Mouse (Mus musculus): ENCODE measurements around the gene Zfp53. TPM values are rescaled to one million over a fixed set of nuclear protein-coding genes. Genes with fewer than 3 reads are reported as not detected.

The Zfp53 gene
- 2.7 and 3.5 TPM in 2 replicates for polyA plus RNA-seq (2015; fragmentation: Nextera tagmentation; extraction: Ambion mirVana)

DNA sequence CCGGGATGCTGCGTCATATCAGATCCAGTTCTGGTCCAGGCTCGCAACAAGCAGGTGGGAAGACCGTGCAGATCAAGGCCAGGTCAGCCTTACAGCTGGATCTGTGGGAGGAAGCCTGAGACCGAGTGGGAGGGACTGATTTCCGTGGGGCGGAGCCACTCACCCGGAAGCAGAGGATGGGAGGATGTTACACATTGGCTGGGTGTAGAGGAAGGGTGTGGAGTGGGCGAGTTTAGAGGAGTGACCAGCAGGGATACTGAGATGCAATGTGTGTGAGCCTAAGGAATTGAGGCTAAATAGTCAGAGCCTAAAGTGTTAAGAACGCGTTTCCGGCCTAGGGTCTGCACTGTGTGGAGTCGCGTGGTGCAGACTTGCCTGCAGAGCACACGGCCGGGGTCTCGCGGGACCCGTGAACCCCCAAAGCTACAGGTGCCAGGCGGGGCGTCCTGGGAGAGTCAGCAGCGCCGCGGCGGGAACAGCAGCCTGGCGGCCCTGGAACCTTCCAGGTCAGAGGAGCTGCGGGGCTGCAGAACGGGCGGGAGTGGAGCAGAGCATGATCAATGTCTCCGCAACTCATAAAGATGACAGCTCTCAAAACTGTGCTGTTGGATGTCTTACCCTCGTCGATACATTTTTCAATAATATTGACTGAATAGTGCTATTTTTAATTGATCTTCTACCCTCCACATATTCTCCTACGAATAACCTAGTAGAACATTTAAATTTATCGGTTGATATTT, at the start of gene Zfp53:
Gene Zfp53, plus strand, starts transcription at position 239 of the 740 bp plus-strand sequence.
- Histone ChIP-seq H3K27ac (ENCODE audit: low read depth) (peak within 1 kb of the TSS; percentile 87), H3K9me3 (ENCODE audit: low read length) (no peaks in the 10 kb centered on the region)

DNA sequence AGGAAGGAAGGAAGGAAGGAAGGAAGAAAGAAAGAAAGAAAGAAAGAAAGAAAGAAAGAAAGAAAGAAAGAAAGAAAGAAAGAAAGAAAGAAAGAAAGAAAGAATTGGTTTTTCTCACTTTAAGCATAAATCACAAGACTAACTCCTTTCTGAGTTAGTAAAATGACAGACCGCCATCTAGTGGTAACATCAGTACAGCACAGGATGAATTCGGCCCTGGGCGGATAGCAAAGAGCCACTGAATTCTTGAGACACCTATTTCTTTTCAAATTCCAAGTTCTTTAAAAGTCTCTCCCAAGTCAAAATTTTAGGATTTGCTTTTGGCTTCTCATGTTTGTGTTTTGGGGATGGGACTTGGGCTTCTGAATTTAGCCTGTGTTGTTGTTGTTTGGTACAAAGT, 39.1 kb upstream of the Zfp53 start:
- TF ChIP-seq EP300 (IDR thresholded peaks at IDR 0.05; ENCODE audit: low read depth) = no peak
- peak; percentile 85 for TF ChIP-seq CTCF (IDR thresholded peaks at IDR 0.05; ENCODE audit: low read depth)
- no peaks in the 10 kb centered on the region for H3K27me3 ChIP-seq (ENCODE audit: insufficient read depth, low read length)
- peak overlapping the region; percentile 82 for H3K4me2 ChIP-seq (ENCODE audit: low read depth, low read length)
- peak overlapping the region; percentile 68 for H3K9ac ChIP-seq (replicated peaks)
- H3K9me3 ChIP-seq (ENCODE audit: low read length) = no peaks in the 10 kb centered on the region
- 1% methylated on average over 3 of the region's 3 CpGs for WGBS (ENCODE audit: insufficient replicate concordance)
- DNase-seq = peak; percentile 68
- H3K4me1 ChIP-seq (ENCODE audit: insufficient read depth) = peaks cover 4% of the 10 kb centered on the region; the same call in 1 of the 2 replicates
- peak; percentile 78 for ATAC-seq
- H3K27ac ChIP-seq (ENCODE audit: low read depth) = peak overlapping the region; percentile 85
- peak overlapping the region; percentile 65 for H3K4me3 ChIP-seq (ENCODE audit: low read depth, low read length)
- 0 out of 2 replicates have a peak, but pooled peaks cover 3% of the 10 kb centered on the region for H3K36me3 ChIP-seq (replicated peaks; ENCODE audit: insufficient read depth, low read length)

More for the DNA sequence above, at the start of gene Zfp53:
- Histone ChIP-seq H3K27me3 (ENCODE audit: insufficient read depth, low read length) (no peaks in the 10 kb centered on the region), H3K4me1 (ENCODE audit: insufficient read depth) (peaks cover 22% of the 10 kb centered on the region), H3K4me3 (ENCODE audit: low read depth, low read length) (peak within 1 kb of the TSS; percentile 89), H3K36me3 (replicated peaks; ENCODE audit: insufficient read depth, low read length) (no peaks in the 10 kb centered on the region; the same call in 1 of the 2 replicates), H3K4me2 (ENCODE audit: low read depth, low read length) (peak within 1 kb of the TSS; percentile 94), H3K9ac (replicated peaks) (peak within 1 kb of the TSS; percentile 81)
- peak; percentile 100 for ATAC-seq
- TF ChIP-seq EP300 (IDR thresholded peaks at IDR 0.05; ENCODE audit: low read depth) = no peak
- 0 out of 2 replicates have a peak, but pooled peaks have one; percentile 12 for TF ChIP-seq CTCF (IDR thresholded peaks at IDR 0.05; ENCODE audit: low read depth)
- WGBS (ENCODE audit: insufficient replicate concordance) = under 1% methylated on average over 34 of the region's 34 CpGs
- peak; percentile 89 for DNase-seq

DNA sequence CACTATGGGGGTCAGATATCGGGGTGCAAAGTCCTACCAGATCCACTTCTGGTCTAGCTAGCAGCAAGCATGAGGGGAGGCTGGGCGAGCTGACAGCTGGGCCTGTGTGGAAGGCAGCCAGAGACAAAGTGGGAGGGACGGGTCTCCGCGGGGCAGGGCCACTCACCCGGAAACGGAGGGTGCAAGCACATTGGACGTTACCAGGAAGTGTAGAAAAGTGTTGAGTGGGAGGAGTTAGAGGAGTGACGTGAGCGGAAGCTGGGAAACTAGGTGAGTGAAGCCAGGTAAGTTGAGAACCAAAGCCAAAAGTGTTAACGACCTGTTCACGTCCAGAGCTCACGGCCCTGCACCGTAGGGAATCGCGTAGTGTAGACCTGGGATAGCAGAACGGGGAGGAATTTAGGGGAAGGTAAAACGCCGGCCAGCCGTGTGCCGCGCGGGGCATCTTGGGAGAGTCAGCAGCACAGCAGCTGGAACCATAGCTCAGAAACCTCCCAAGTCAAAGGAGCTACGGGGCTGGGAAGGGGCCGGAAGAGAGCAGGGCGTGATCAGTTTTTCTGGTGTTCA, 38.6 kb upstream of the Zfp53 start, which contains the start of gene Zfp51:
Gene Zfp51, plus strand, starts transcription at position 237 of the 567 bp plus-strand sequence.
- peaks cover 4% of the 10 kb centered on the region; the same call in 1 of the 2 replicates for H3K4me1 ChIP-seq (ENCODE audit: insufficient read depth)
- WGBS (ENCODE audit: insufficient replicate concordance) = under 1% methylated on average over 26 of the region's 26 CpGs

GRCm38 (mm10) chr17:21463550-21463949, 25.2 kb upstream of the Zfp53 start:
- no peak overlapping the region for H3K27ac ChIP-seq (ENCODE audit: low read depth)
- H3K9me3 ChIP-seq (ENCODE audit: low read length) = no peaks in the 10 kb centered on the region
- H3K4me3 ChIP-seq (ENCODE audit: low read depth, low read length) = no peak overlapping the region
- no peaks in the 10 kb centered on the region for H3K27me3 ChIP-seq (ENCODE audit: insufficient read depth, low read length)
- TF ChIP-seq CTCF (IDR thresholded peaks at IDR 0.05; ENCODE audit: low read depth) = no peak
- peaks cover 17% of the 10 kb centered on the region for H3K36me3 ChIP-seq (replicated peaks; ENCODE audit: insufficient read depth, low read length)
- DNase-seq = no peak
- no peak overlapping the region for H3K4me2 ChIP-seq (ENCODE audit: low read depth, low read length)
- WGBS (ENCODE audit: insufficient replicate concordance) = 80% methylated on average over 5 of the region's 5 CpGs
- H3K4me1 ChIP-seq (ENCODE audit: insufficient read depth) = no peaks in the 10 kb centered on the region
- no peak for ATAC-seq
- no peak overlapping the region for H3K9ac ChIP-seq (replicated peaks)

More for the DNA sequence above, 38.6 kb upstream of the Zfp53 start, which contains the start of gene Zfp51:
- Histone ChIP-seq H3K4me3 (ENCODE audit: low read depth, low read length) (peak within 1 kb of the TSS; percentile 65), H3K36me3 (replicated peaks; ENCODE audit: insufficient read depth, low read length) (0 out of 2 replicates have a peak, but pooled peaks cover 4% of the 10 kb centered on the region), H3K27ac (ENCODE audit: low read depth) (peak within 1 kb of the TSS; percentile 85), H3K9me3 (ENCODE audit: low read length) (no peaks in the 10 kb centered on the region), H3K27me3 (ENCODE audit: insufficient read depth, low read length) (no peaks in the 10 kb centered on the region), H3K9ac (replicated peaks) (peak within 1 kb of the TSS; percentile 68), H3K4me2 (ENCODE audit: low read depth, low read length) (peak within 1 kb of the TSS; percentile 82)
- ATAC-seq = peak; percentile 100
- DNase-seq = peak; percentile 93
- TF ChIP-seq EP300 (IDR thresholded peaks at IDR 0.05; ENCODE audit: low read depth) = no peak

DNA sequence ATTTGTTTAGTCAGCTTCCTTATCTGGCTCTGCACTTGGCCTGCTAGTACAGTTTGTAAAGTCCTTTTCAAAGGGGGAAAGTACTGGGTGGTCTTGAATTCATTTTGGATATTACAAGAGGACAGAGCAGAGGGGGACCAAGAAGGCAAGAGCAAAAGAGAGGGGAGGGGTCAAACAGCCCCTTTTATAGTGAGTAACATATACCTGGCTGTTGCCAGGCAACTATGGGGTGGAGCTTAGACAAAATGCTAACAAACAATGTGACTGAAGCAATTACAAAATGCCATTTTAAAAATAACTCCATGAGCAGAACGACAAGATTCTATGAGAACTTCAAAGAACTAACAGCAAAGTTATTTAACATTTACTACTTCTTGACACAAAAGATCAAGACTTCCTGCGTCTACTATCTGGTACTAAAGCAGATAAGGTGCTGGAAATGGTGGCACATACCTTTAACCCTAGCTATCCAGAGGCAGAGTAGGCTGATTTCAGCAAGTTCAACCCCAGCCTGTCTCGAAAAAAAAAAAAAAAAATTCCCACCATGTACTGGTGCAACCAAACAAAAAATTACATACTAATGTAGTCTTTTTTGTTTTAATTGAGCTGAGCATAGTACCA, 16.7 kb upstream of the Zfp53 start:
- Histone ChIP-seq H3K9me3 (ENCODE audit: low read length) (no peaks in the 10 kb centered on the region), H3K36me3 (replicated peaks; ENCODE audit: insufficient read depth, low read length) (no peaks in the 10 kb centered on the region), H3K27ac (ENCODE audit: low read depth) (no peak overlapping the region), H3K9ac (replicated peaks) (no peak overlapping the region), H3K4me1 (ENCODE audit: insufficient read depth) (peaks cover 8% of the 10 kb centered on the region; the same call in 1 of the 2 replicates), H3K27me3 (ENCODE audit: insufficient read depth, low read length) (no peaks in the 10 kb centered on the region), H3K4me3 (ENCODE audit: low read depth, low read length) (no peak overlapping the region), H3K4me2 (ENCODE audit: low read depth, low read length) (no peak overlapping the region)
- no peak for DNase-seq
- WGBS (ENCODE audit: insufficient replicate concordance) = 48% methylated on average over 3 of the region's 3 CpGs
- ATAC-seq = no peak
- TF ChIP-seq EP300 (IDR thresholded peaks at IDR 0.05; ENCODE audit: low read depth) = no peak
- TF ChIP-seq CTCF (IDR thresholded peaks at IDR 0.05; ENCODE audit: low read depth) = no peak
